Mouse (Mus musculus) testis, adult 2 months (tissue): Measurements from ENCODE around the gene Endou. TPM values are rescaled to one million over a fixed set of nuclear protein-coding genes. Genes with fewer than 3 reads are reported as not detected.

Experiments used
- H3K27ac ChIP-seq: fragments of 200-500 bp; 2 replicates; pipeline ENCODE4 v1.5.1; 2012; ENCODE audit warnings: low read depth, low read length; ENCODE audit not compliant: control insufficient read depth, insufficient read depth
- H3K27me3 ChIP-seq: fragments of 200-500 bp; 2 replicates; pipeline ENCODE4 v1.6.1; 2012; ENCODE audit warnings: mild to moderate bottlenecking, low read length, moderate library complexity; ENCODE audit not compliant: control insufficient read depth, insufficient read depth
- H3K36me3 ChIP-seq: fragments of 200-500 bp; 2 replicates; pipeline ENCODE4 v1.6.1; 2012; ENCODE audit warnings: mild to moderate bottlenecking, low read length; ENCODE audit not compliant: control insufficient read depth, insufficient read depth
- H3K4me1 ChIP-seq: fragments of 200-500 bp; 2 replicates; pipeline ENCODE4 v1.6.1; 2012; ENCODE audit warnings: low read length; ENCODE audit not compliant: control insufficient read depth, insufficient read depth
- H3K4me3 ChIP-seq: fragments of 200-500 bp; 2 replicates; pipeline ENCODE4 v1.5.1; 2012; ENCODE audit warnings: low read depth, mild to moderate bottlenecking, low read length, moderate library complexity, mixed read lengths; ENCODE audit not compliant: control insufficient read depth
- CTCF ChIP-seq: fragments of 200-500 bp; IDR thresholded peaks from 2 replicates; pipeline ENCODE4 v1.5.1; 2012; ENCODE audit warnings: low read depth, mild to moderate bottlenecking, inconsistent platforms, low read length, moderate library complexity; ENCODE audit not compliant: control insufficient read depth, insufficient read depth, insufficient replicate concordance
- POLR2A ChIP-seq: fragments of 200-500 bp; IDR thresholded peaks from 2 replicates; pipeline ENCODE4 v1.6.1; 2012; ENCODE audit warnings: low read depth, mild to moderate bottlenecking, inconsistent platforms, low read length, moderate library complexity; ENCODE audit not compliant: control insufficient read depth
- polyA plus RNA-seq: library from polyadenylated mRNA; depleted of rRNA; stranded (reverse); fragments of >200 nt; gene quantifications from 2 replicates; pipeline ENCODE4 v1.2.3, GENCODE M21; 2012; rRNA removed

Gene Endou
- polyA plus RNA-seq, 1 experiment, result 0.89 TPM

DNA sequence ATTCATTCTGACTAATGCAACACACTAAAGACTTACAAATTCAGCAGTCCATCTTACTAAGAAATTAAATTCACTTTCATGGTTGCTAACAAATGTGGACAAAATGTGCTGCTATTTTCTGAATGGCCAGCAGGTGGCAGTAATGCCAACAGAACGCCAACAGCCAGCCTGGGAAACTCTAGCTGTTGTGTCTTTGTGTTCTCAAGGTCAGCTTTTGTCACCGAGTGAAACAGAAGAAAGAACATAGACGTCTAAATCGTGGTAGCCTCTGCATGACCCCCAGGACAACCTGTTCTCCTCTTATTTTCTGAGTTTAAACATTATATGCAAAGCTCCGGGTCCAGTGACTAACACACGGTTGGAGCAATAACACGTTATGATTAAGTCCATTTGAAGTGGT lies 63.7 kb downstream of the Endou start:
- H3K36me3 ChIP-seq, result no peaks in the 10 kb centered on the region
- no peaks in the 10 kb centered on the region for H3K27me3 ChIP-seq
- TF ChIP-seq CTCF (peak; percentile 77; the same call in 1 of the 2 replicates), POLR2A (no peak)
- peaks cover 5% of the 10 kb centered on the region for H3K4me1 ChIP-seq
- H3K4me3 ChIP-seq, result no peak overlapping the region
- no peak overlapping the region for H3K27ac ChIP-seq

- Histone ChIP-seq H3K4me1 (peaks cover 5% of the 10 kb centered on the region), H3K36me3 (no peaks in the 10 kb centered on the region), H3K4me3 (no peak overlapping the region), H3K27me3 (no peaks in the 10 kb centered on the region), H3K27ac (no peak overlapping the region)
- no peak for TF ChIP-seq POLR2A
- TF ChIP-seq CTCF, result no peak
Measured at GRCm38 (mm10) chr15:97666457-97666770, 64.7 kb downstream of the Endou start.

GRCm38 (mm10) chr15:97665770-97666456 lies 65.2 kb downstream of the Endou start:
- H3K27me3 ChIP-seq, result no peaks in the 10 kb centered on the region
- peaks cover 5% of the 10 kb centered on the region for H3K4me1 ChIP-seq
- H3K4me3 ChIP-seq, result no peak overlapping the region
- H3K36me3 ChIP-seq, result no peaks in the 10 kb centered on the region
- no peak overlapping the region for H3K27ac ChIP-seq
- no peak for TF ChIP-seq CTCF
- no peak for TF ChIP-seq POLR2A

GRCm38 (mm10) chr15:97664981-97665668 lies 66.0 kb downstream of the Endou start:
- no peaks in the 10 kb centered on the region for H3K36me3 ChIP-seq

DNA sequence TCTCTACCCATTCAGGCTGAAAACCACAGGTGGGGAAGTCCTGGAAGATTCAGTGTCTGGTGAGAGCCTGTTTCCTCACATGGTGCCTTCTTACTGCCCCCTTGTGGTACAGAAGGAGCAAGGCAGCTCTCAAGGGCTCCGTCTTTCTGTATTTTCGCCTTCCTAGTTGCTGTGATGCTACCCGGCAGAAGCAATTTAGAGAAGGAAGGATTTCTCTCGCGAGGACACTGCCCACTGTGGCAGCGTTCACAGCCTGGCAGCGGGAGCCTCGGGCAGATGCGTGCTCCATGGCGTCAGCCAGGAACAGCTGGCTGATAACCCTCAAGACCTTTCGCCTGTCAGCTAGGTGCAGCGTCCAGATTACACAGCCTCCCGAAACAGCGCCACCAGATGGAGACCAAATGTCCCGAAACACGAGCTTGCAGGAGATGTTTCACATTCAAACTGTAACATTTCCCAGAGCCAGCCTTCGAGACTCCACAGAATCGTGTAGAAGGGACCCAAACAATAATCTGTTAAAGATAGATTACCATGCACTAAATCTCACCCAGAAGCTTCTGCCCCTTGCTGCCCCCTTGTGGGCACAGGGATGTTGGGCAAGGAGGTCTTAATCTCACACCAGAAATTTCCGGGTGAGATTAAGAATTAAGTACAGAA lies 67.3 kb downstream of the Endou start:
- Histone ChIP-seq H3K36me3 (no peaks in the 10 kb centered on the region), H3K4me1 (peaks cover 5% of the 10 kb centered on the region), H3K4me3 (peak overlapping the region; percentile 69), H3K27ac (no peak overlapping the region), H3K27me3 (no peaks in the 10 kb centered on the region)
- TF ChIP-seq POLR2A, result no peak
- TF ChIP-seq CTCF, result peak; percentile 65; the same call in 1 of the 2 replicates

More at GRCm38 (mm10) chr15:97664981-97665668, 66.0 kb downstream of the Endou start:
- H3K27ac ChIP-seq, result no peak overlapping the region
- TF ChIP-seq CTCF, result peak; percentile 71; the same call in 1 of the 2 replicates
- TF ChIP-seq POLR2A, result no peak
- H3K4me1 ChIP-seq, result peaks cover 5% of the 10 kb centered on the region
- no peaks in the 10 kb centered on the region for H3K27me3 ChIP-seq
- no peak overlapping the region for H3K4me3 ChIP-seq

Other genes starting within 250 kb of the Endou start
- gene Rpap3, start 25.5 kb downstream of the Endou start, polyA plus RNA-seq, result 3.7 and 3.9 TPM in 2 replicates
- gene Rapgef3, start 36.6 kb upstream of the Endou start, polyA plus RNA-seq, result 16.1 and 16.3 TPM in 2 replicates
- 16.3 and 17.0 TPM in 2 replicates for gene Slc48a1, start 47.2 kb upstream of the Endou start, polyA plus RNA-seq
- gene Hdac7, start 113.2 kb upstream of the Endou start, polyA plus RNA-seq, result 6.1 and 6.5 TPM in 2 replicates
- 5.4 and 5.7 TPM in 2 replicates for gene Vdr, start 179.3 kb upstream of the Endou start, polyA plus RNA-seq
- gene Tmem106c, start 232.9 kb upstream of the Endou start, polyA plus RNA-seq, result 55.7 and 58.7 TPM in 2 replicates